Mouse (Mus musculus): Measurements from ENCODE around the gene Sh2d3c. TPM values are rescaled to one million over a fixed set of nuclear protein-coding genes. Genes with fewer than 3 reads are reported as not detected.
A peak's percentile ranks its signal among the peaks of the same experiment; 100 is the strongest.

The Sh2d3c gene
- total RNA-seq, 1 experiment: 1.8 TPM

GRCm38 (mm10) chr2:32750199-32750598 lies 29.3 kb downstream of the Sh2d3c start:
- H3K36me3 ChIP-seq (ENCODE audit: control insufficient read depth, insufficient read depth, low read length, poor library complexity, severe bottlenecking): no peaks in the 10 kb centered on the region; the same call in 1 of the 2 replicates
- H3K27ac ChIP-seq (ENCODE audit: insufficient read depth, low read depth, low read length, poor library complexity, severe bottlenecking): no peak overlapping the region
- no peak for TF ChIP-seq CHD2 (IDR thresholded peaks at IDR 0.05; ENCODE audit: low read depth, low read length)
- no peak overlapping the region for H3K9ac ChIP-seq (ENCODE audit: insufficient read depth, low read depth, low read length, poor library complexity, severe bottlenecking)
- peaks cover 2 to 3% of the 10 kb centered on the region in 2 experiments; a peak in 2 of 4 replicates for H3K4me1 ChIP-seq (ENCODE audit: control insufficient read depth in 2 of 2, insufficient read depth in 2 of 2, low read length in 2 of 2, poor library complexity in 1 of 2)
- H3K9me3 ChIP-seq (ENCODE audit: control insufficient read depth, insufficient read depth, low read depth, low read length): no peaks in the 10 kb centered on the region
- no peak overlapping the region for H3K4me3 ChIP-seq (ENCODE audit: insufficient read depth in 1 of 2, low read depth in 1 of 2, low read length in 2 of 2, poor library complexity in 1 of 2, severe bottlenecking in 1 of 2)
- DNase-seq (ENCODE audit: low read depth, low spot score): no peak
- in situ Hi-C loops (cut with MboI; ENCODE audit: low sequenced_read_pairs in 2 of 2, unreplicated experiment in 2 of 2): no loop called here

- in situ Hi-C loops (cut with MboI; ENCODE audit: low sequenced_read_pairs in 2 of 2, unreplicated experiment in 2 of 2): no loop called here
- TF ChIP-seq ZC3H11A (IDR thresholded peaks at IDR 0.05; ENCODE audit: borderline replicate concordance, low read depth, low read length) (no peak), CHD2 (IDR thresholded peaks at IDR 0.05; ENCODE audit: low read depth, low read length) (no peak), MAFK (IDR thresholded peaks at IDR 0.05; ENCODE audit: insufficient read depth, low read depth, low read length) (no peak), HCFC1 (IDR thresholded peaks at IDR 0.05; ENCODE audit: borderline replicate concordance, insufficient read depth, low read length) (no peak)
- H3K36me3 ChIP-seq (ENCODE audit: control insufficient read depth, insufficient read depth, low read length, poor library complexity, severe bottlenecking): no peaks in the 10 kb centered on the region; the same call in 1 of the 2 replicates
Observed at GRCm38 (mm10) chr2:32750887-32751664, 30.2 kb downstream of the Sh2d3c start.

DNA sequence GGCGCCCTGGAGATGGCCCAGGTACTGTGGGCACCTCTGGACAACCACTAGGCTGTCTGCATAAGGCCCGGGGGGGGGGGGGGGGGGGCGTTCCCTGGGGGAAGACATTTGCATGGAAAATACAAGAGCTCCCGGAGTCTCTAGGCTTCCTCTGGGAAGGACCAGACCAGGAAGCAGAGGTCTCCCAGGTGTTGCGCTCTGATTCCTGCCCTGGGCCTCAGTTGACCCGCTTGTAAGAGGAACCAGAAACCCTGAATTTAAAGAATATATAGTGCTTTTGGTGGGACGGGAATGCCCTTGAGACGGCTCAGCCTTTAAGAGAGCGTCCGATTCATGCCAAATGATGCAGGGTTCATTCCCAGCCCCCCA lies 30.8 kb downstream of the Sh2d3c start:
- in situ Hi-C loops (cut with MboI; ENCODE audit: low sequenced_read_pairs in 2 of 2, unreplicated experiment in 2 of 2): no loop called here
- H3K36me3 ChIP-seq (ENCODE audit: control insufficient read depth, insufficient read depth, low read length, poor library complexity, severe bottlenecking): no peaks in the 10 kb centered on the region; the same call in 1 of the 2 replicates
- no peaks in the 10 kb centered on the region for H3K9me3 ChIP-seq (ENCODE audit: control insufficient read depth, insufficient read depth, low read depth, low read length)
- peaks cover 2 to 3% of the 10 kb centered on the region in 2 experiments; a peak in 2 of 4 replicates for H3K4me1 ChIP-seq (ENCODE audit: control insufficient read depth in 2 of 2, insufficient read depth in 2 of 2, low read length in 2 of 2, poor library complexity in 1 of 2)
- H3K9ac ChIP-seq (ENCODE audit: insufficient read depth, low read depth, low read length, poor library complexity, severe bottlenecking): no peak overlapping the region
- H3K27ac ChIP-seq (ENCODE audit: insufficient read depth, low read depth, low read length, poor library complexity, severe bottlenecking): no peak overlapping the region
- DNase-seq (ENCODE audit: low read depth, low spot score): no peak
- H3K4me3 ChIP-seq (ENCODE audit: insufficient read depth in 1 of 2, low read depth in 1 of 2, low read length in 2 of 2, poor library complexity in 1 of 2, severe bottlenecking in 1 of 2): peak overlapping the region; percentile 49 to 50
- TF ChIP-seq ZC3H11A (IDR thresholded peaks at IDR 0.05; ENCODE audit: borderline replicate concordance, low read depth, low read length) (no peak), HCFC1 (IDR thresholded peaks at IDR 0.05; ENCODE audit: borderline replicate concordance, insufficient read depth, low read length) (no peak), ZNF384 (IDR thresholded peaks at IDR 0.05; ENCODE audit: low read depth, low read length) (no peak), CHD2 (IDR thresholded peaks at IDR 0.05; ENCODE audit: low read depth, low read length) (no peak), MAFK (IDR thresholded peaks at IDR 0.05; ENCODE audit: insufficient read depth, low read depth, low read length) (no peak)

More at GRCm38 (mm10) chr2:32750887-32751664, 30.2 kb downstream of the Sh2d3c start:
- DNase-seq (ENCODE audit: low read depth, low spot score): peak; percentile 59
- no peak overlapping the region for H3K27ac ChIP-seq (ENCODE audit: insufficient read depth, low read depth, low read length, poor library complexity, severe bottlenecking)
- no peaks in the 10 kb centered on the region for H3K9me3 ChIP-seq (ENCODE audit: control insufficient read depth, insufficient read depth, low read depth, low read length)
- peaks cover 2 to 3% of the 10 kb centered on the region in 2 experiments; a peak in 2 of 4 replicates for H3K4me1 ChIP-seq (ENCODE audit: control insufficient read depth in 2 of 2, insufficient read depth in 2 of 2, low read length in 2 of 2, poor library complexity in 1 of 2)
- peak overlapping the region; percentile 49 to 50 for H3K4me3 ChIP-seq (ENCODE audit: insufficient read depth in 1 of 2, low read depth in 1 of 2, low read length in 2 of 2, poor library complexity in 1 of 2, severe bottlenecking in 1 of 2)
- no peak overlapping the region for H3K9ac ChIP-seq (ENCODE audit: insufficient read depth, low read depth, low read length, poor library complexity, severe bottlenecking)

DNA sequence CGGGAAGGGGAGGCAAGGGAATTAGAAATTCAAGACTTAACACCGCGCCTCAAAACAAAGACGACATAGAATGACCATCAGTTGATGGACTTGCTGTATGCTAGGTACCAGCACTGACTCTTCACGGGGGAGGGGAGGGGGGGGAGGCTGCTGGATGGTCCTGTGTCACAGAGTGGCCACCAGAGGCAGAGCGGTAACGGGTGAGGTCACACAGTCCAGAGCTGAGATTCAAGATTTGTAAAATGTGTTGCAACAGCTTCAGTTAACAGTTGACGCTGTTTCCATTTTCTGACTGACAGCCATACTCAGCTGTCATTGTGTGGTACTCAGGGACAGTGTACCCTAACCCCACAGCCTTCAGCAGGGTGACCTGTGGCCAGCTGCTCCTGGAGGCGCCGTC lies 31.3 kb downstream of the Sh2d3c start:
- Histone ChIP-seq H3K4me3 (ENCODE audit: insufficient read depth in 1 of 2, low read depth in 1 of 2, low read length in 2 of 2, poor library complexity in 1 of 2, severe bottlenecking in 1 of 2) (no peak overlapping the region), H3K9ac (ENCODE audit: insufficient read depth, low read depth, low read length, poor library complexity, severe bottlenecking) (no peak overlapping the region), H3K27ac (ENCODE audit: insufficient read depth, low read depth, low read length, poor library complexity, severe bottlenecking) (no peak overlapping the region), H3K9me3 (ENCODE audit: control insufficient read depth, insufficient read depth, low read depth, low read length) (no peaks in the 10 kb centered on the region), H3K36me3 (ENCODE audit: control insufficient read depth, insufficient read depth, low read length, poor library complexity, severe bottlenecking) (no peaks in the 10 kb centered on the region; the same call in 1 of the 2 replicates), H3K4me1 (ENCODE audit: control insufficient read depth in 2 of 2, insufficient read depth in 2 of 2, low read length in 2 of 2, poor library complexity in 1 of 2) (peaks cover 2 to 3% of the 10 kb centered on the region in 2 experiments; a peak in 2 of 4 replicates)
- in situ Hi-C loops (cut with MboI; ENCODE audit: low sequenced_read_pairs in 2 of 2, unreplicated experiment in 2 of 2): no loop called here
- no peak for TF ChIP-seq MAFK (IDR thresholded peaks at IDR 0.05; ENCODE audit: insufficient read depth, low read depth, low read length)
- no peak for TF ChIP-seq ZNF384 (IDR thresholded peaks at IDR 0.05; ENCODE audit: low read depth, low read length)
- TF ChIP-seq ZC3H11A (IDR thresholded peaks at IDR 0.05; ENCODE audit: borderline replicate concordance, low read depth, low read length): no peak
- TF ChIP-seq HCFC1 (IDR thresholded peaks at IDR 0.05; ENCODE audit: borderline replicate concordance, insufficient read depth, low read length): no peak
- no peak for TF ChIP-seq CHD2 (IDR thresholded peaks at IDR 0.05; ENCODE audit: low read depth, low read length)
- DNase-seq (ENCODE audit: low read depth, low spot score): no peak

Measured in ES-E14 (cell line).